Mouse (Mus musculus) thymus, postnatal 10 days (tissue): ENCODE measurements around the gene Abcb11.

ENCODE experiments used
- DNase-seq, 2 experiments: peaks; one replicate each; pipeline ENCODE4 v3.0.0; 2021; ENCODE audit warnings: low spot score in 2 of 2

The Abcb11 gene

DNA sequence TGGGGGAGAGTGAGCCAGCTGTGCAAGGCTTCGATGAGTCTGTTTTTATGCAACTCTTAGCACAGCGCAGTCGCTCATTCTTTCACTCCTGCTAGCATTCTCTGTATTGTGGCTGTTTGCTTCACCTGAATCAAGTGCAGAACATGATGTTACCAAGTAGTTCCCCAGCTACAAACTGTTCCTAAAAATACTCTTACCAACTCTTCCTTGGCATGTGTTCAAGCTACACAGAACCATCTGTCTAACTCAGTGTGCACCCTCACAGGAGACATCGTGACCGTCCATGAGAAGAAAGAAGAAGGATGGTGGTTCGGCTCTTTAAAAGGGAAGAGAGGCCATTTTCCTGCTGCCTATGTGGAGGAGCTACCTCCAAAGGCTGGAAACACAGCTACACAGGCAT lies 153.7 kb downstream of the Abcb11 start:
- DNase-seq, result no peak
